Mouse (Mus musculus) T-cell, adult 2 months (primary cell): ENCODE data around the gene Arpc2.

Experiments
- DNase-seq: peaks from one replicate; pipeline ENCODE4 v3.0.0; 2022; ENCODE audit warnings: low spot score

Gene Arpc2

GRCm38 (mm10) chr1:74302229-74302628 lies 66.3 kb downstream of the Arpc2 start:
- DNase-seq: no peak

- DNase-seq: no peak
Observed at GRCm38 (mm10) chr1:74302835-74303234, 67.0 kb downstream of the Arpc2 start.

- DNase-seq: no peak
Observed at GRCm38 (mm10) chr1:74303509-74304338, 67.8 kb downstream of the Arpc2 start.

- no peak for DNase-seq
Observed at GRCm38 (mm10) chr1:74304339-74304790, 68.5 kb downstream of the Arpc2 start.

- no peak for DNase-seq
Observed at GRCm38 (mm10) chr1:74304946-74305345, 69.1 kb downstream of the Arpc2 start.

GRCm38 (mm10) chr1:74305522-74305921 lies 69.6 kb downstream of the Arpc2 start, which contains the start of gene Tmbim1:
Gene Tmbim1 (minus strand): TSS chr1:74305622.
- no peak for DNase-seq

GRCm38 (mm10) chr1:74307146-74307545 lies 71.3 kb downstream of the Arpc2 start:
- no peak for DNase-seq

- no peak for DNase-seq
Observed at GRCm38 (mm10) chr1:74308001-74308964, 72.4 kb downstream of the Arpc2 start.

- no peak for DNase-seq
Observed at GRCm38 (mm10) chr1:74309767-74310166, 73.9 kb downstream of the Arpc2 start.

GRCm38 (mm10) chr1:74313049-74313692 lies 77.3 kb downstream of the Arpc2 start:
- peak; percentile 67 for DNase-seq

GRCm38 (mm10) chr1:74314796-74315195 lies 78.9 kb downstream of the Arpc2 start:
- DNase-seq: no peak

- no peak for DNase-seq
Observed at GRCm38 (mm10) chr1:74316114-74316827, 80.4 kb downstream of the Arpc2 start.
